Mouse (Mus musculus) gastrocnemius, postnatal 25 days (tissue): ENCODE results near the gene Abca8b. TPM values are rescaled to one million over a fixed set of nuclear protein-coding genes. Genes with fewer than 3 reads are reported as not detected.

Experiments
- total RNA-seq, 2 experiments: library from RNA; stranded (reverse); gene quantifications; 1 replicate in 1 of 2; 2 replicates in 1 of 2; pipeline ENCODE4 v1.2.3; 2021

The Abca8b gene
- total RNA-seq, 2 experiments from 2014 or later, result 8.8 to 11.9 TPM

Other genes with a start within 250 kb of the Abca8b start
- not detected for gene 1700012B07Rik, start 167.8 kb downstream of the Abca8b start, total RNA-seq
- 10 to 100 TPM; 28.7 to 31.4 TPM for gene Abca8a, start 100.1 kb upstream of the Abca8b start, total RNA-seq
- gene Abca9, start 172.4 kb upstream of the Abca8b start, total RNA-seq, result 10 to 100 TPM in 1 of 2 experiments, 1 to 10 TPM in 1; 9.2 to 10.2 TPM